Mouse (Mus musculus): ENCODE results near the gene Hist1h2bk. TPM values are rescaled to one million over a fixed set of nuclear protein-coding genes. Genes with fewer than 3 reads are reported as not detected.
"Not testable (repeated sequence)": the region's sequence is repeated elsewhere in the genome, so short reads cannot be mapped to it uniquely, and the experiment has no call there.

The Hist1h2bk gene
- total and polyA plus RNA-seq, 2 experiments from 2014 or later: 0.40 to 262 TPM

GRCm38 (mm10) chr13:22053754-22054153 is 18.1 kb downstream of the Hist1h2bk start:
- no peaks in the 10 kb centered on the region for H3K4me1 ChIP-seq (ENCODE audit: insufficient read depth)
- no peak overlapping the region for H3K27ac ChIP-seq (ENCODE audit: low read depth, low read length)
- H3K36me3 ChIP-seq (ENCODE audit: insufficient read depth): no peaks in the 10 kb centered on the region
- no peak for ATAC-seq
- H3K27me3 ChIP-seq (ENCODE audit: insufficient read depth, low read length): no peaks in the 10 kb centered on the region
- no peak overlapping the region for H3K4me2 ChIP-seq (ENCODE audit: low read depth)
- no peak overlapping the region for H3K4me3 ChIP-seq (ENCODE audit: low read depth, low read length)
- H3K9me3 ChIP-seq (ENCODE audit: low read length): no peaks in the 10 kb centered on the region
- no peak for TF ChIP-seq CTCF (IDR thresholded peaks at IDR 0.05; ENCODE audit: low read depth)
- DNase-seq: no peak
- WGBS: 98% methylated on average over 1 of the region's 1 CpGs
- H3K9ac ChIP-seq: no peak overlapping the region

- Histone ChIP-seq H3K9ac (no peak overlapping the region), H3K4me3 (ENCODE audit: low read depth, low read length) (no peak overlapping the region), H3K4me2 (ENCODE audit: low read depth) (no peak overlapping the region), H3K36me3 (ENCODE audit: insufficient read depth) (no peaks in the 10 kb centered on the region), H3K27me3 (ENCODE audit: insufficient read depth, low read length) (no peaks in the 10 kb centered on the region), H3K27ac (ENCODE audit: low read depth, low read length) (no peak overlapping the region), H3K4me1 (ENCODE audit: insufficient read depth) (no peaks in the 10 kb centered on the region), H3K9me3 (ENCODE audit: low read length) (no peaks in the 10 kb centered on the region)
- ATAC-seq: no peak
- no peak for DNase-seq
- WGBS: 78% methylated on average over 1 of the region's 1 CpGs
- TF ChIP-seq CTCF (IDR thresholded peaks at IDR 0.05; ENCODE audit: low read depth): no peak
These were observed 25.8 kb downstream of the Hist1h2bk start for GRCm38 (mm10) chr13:22061422-22061821.

- ATAC-seq: no peak
- no peaks in the 10 kb centered on the region for H3K36me3 ChIP-seq (ENCODE audit: insufficient read depth)
- no peaks in the 10 kb centered on the region for H3K9me3 ChIP-seq (ENCODE audit: low read length)
- no peaks in the 10 kb centered on the region for H3K4me1 ChIP-seq (ENCODE audit: insufficient read depth)
- H3K4me3 ChIP-seq (ENCODE audit: low read depth, low read length): no peak overlapping the region
- H3K4me2 ChIP-seq (ENCODE audit: low read depth): no peak overlapping the region
- no peak overlapping the region for H3K27ac ChIP-seq (ENCODE audit: low read depth, low read length)
- no peaks in the 10 kb centered on the region for H3K27me3 ChIP-seq (ENCODE audit: insufficient read depth, low read length)
- H3K9ac ChIP-seq: no peak overlapping the region
- DNase-seq: no peak
- 69% methylated on average over 1 of the region's 1 CpGs for WGBS
- TF ChIP-seq CTCF (IDR thresholded peaks at IDR 0.05; ENCODE audit: low read depth): no peak
These were observed 27.8 kb downstream of the Hist1h2bk start for GRCm38 (mm10) chr13:22063468-22063867.

- not testable (repeated sequence) for H3K9me3 ChIP-seq (ENCODE audit: low read length); H3K4me3 ChIP-seq (ENCODE audit: low read depth, low read length); H3K4me2 ChIP-seq (ENCODE audit: low read depth); H3K27me3 ChIP-seq (ENCODE audit: insufficient read depth, low read length); H3K36me3 ChIP-seq (ENCODE audit: insufficient read depth); H3K9ac ChIP-seq; ATAC-seq; DNase-seq; H3K4me1 ChIP-seq (ENCODE audit: insufficient read depth); H3K27ac ChIP-seq (ENCODE audit: low read depth, low read length)
- WGBS: 85% methylated on average over 1 of the region's 1 CpGs
These were observed 48.5 kb downstream of the Hist1h2bk start, which contains the start of gene Vmn1r188 for GRCm38 (mm10) chr13:22084140-22084539. Gene Vmn1r188 (plus strand): TSS chr13:22084440.

Small RNA genes lying within 50 kb of the gene (microRNA-seq; reads per million reads assigned to microRNA genes)
- gene Gm26300 (0 reads per million in 2 experiments), gene Gm44390 (0 reads per million in 2 experiments), gene Gm44486 (0 reads per million in 2 experiments)

Other genes starting within 250 kb of the Hist1h2bk start
- 143 and 154 TPM in 2 replicates for gene Hist1h2an, start 248.7 kb upstream of the Hist1h2bk start, total RNA-seq (2014; rRNA removed)
- 1.1 and 1.6 TPM in 2 replicates for gene Hist1h2an, start 248.7 kb upstream of the Hist1h2bk start, polyA plus RNA-seq (2015; fragmentation: Nextera tagmentation; extraction: Ambion mirVana)
- 46.4 and 70.5 TPM in 2 replicates for gene Hist1h2bp, start 248.4 kb upstream of the Hist1h2bk start, total RNA-seq (2014; rRNA removed)
- 0.28 TPM in 1 of 2 replicates, not detected in the other for gene Hist1h2bp, start 248.4 kb upstream of the Hist1h2bk start, polyA plus RNA-seq (2015; fragmentation: Nextera tagmentation; extraction: Ambion mirVana)
- gene Hist1h2bq, start 225.7 kb upstream of the Hist1h2bk start, total RNA-seq (2014; rRNA removed): 214 and 268 TPM in 2 replicates
- gene Hist1h2bq, start 225.7 kb upstream of the Hist1h2bk start, polyA plus RNA-seq (2015; fragmentation: Nextera tagmentation; extraction: Ambion mirVana): 4.6 and 5.2 TPM in 2 replicates
- gene Hist1h2ao, start 225.4 kb upstream of the Hist1h2bk start, total RNA-seq (2014; rRNA removed): 1.0 TPM in 1 of 2 replicates, not detected in the other
- gene Hist1h2ao, start 225.4 kb upstream of the Hist1h2bk start, polyA plus RNA-seq (2015; fragmentation: Nextera tagmentation; extraction: Ambion mirVana): 1.6 TPM in 1 of 2 replicates, not detected in the other
- gene Hist1h4m, start 224.1 kb upstream of the Hist1h2bk start, total RNA-seq (2014; rRNA removed): 1.3 and 1.7 TPM in 2 replicates
- not detected in 2 replicates for gene Hist1h4m, start 224.1 kb upstream of the Hist1h2bk start, polyA plus RNA-seq (2015; fragmentation: Nextera tagmentation; extraction: Ambion mirVana)
- 2,245 and 2,544 TPM in 2 replicates for gene Hist1h4n, start 203.7 kb upstream of the Hist1h2bk start, total RNA-seq (2014; rRNA removed)
- 2.4 and 5.0 TPM in 2 replicates for gene Hist1h4n, start 203.7 kb upstream of the Hist1h2bk start, polyA plus RNA-seq (2015; fragmentation: Nextera tagmentation; extraction: Ambion mirVana)
- gene Hist1h2ap, start 202.4 kb upstream of the Hist1h2bk start, total RNA-seq (2014; rRNA removed): 584 and 748 TPM in 2 replicates
- gene Hist1h2ap, start 202.4 kb upstream of the Hist1h2bk start, polyA plus RNA-seq (2015; fragmentation: Nextera tagmentation; extraction: Ambion mirVana): 655 and 1,288 TPM in 2 replicates
- 158 and 260 TPM in 2 replicates for gene Hist1h2br, start 202.1 kb upstream of the Hist1h2bk start, total RNA-seq (2014; rRNA removed)
- 4.6 and 4.9 TPM in 2 replicates for gene Hist1h2br, start 202.1 kb upstream of the Hist1h2bk start, polyA plus RNA-seq (2015; fragmentation: Nextera tagmentation; extraction: Ambion mirVana)
- 20.7 and 21.6 TPM in 2 replicates for gene Zfp184, start 90.8 kb upstream of the Hist1h2bk start, total RNA-seq (2014; rRNA removed)
- gene Zfp184, start 90.8 kb upstream of the Hist1h2bk start, polyA plus RNA-seq (2015; fragmentation: Nextera tagmentation; extraction: Ambion mirVana): 15.3 and 17.2 TPM in 2 replicates
- gene Pom121l2, start 54.7 kb upstream of the Hist1h2bk start, total RNA-seq (2014; rRNA removed): 0.38 TPM in 1 of 2 replicates, not detected in the other
- gene Pom121l2, start 54.7 kb upstream of the Hist1h2bk start, polyA plus RNA-seq (2015; fragmentation: Nextera tagmentation; extraction: Ambion mirVana): not detected in 2 replicates
- gene Prss16, start 26.1 kb upstream of the Hist1h2bk start, total RNA-seq (2014; rRNA removed): not detected in 2 replicates
- gene Prss16, start 26.1 kb upstream of the Hist1h2bk start, polyA plus RNA-seq (2015; fragmentation: Nextera tagmentation; extraction: Ambion mirVana): not detected in 2 replicates
- gene Hist1h2ah, start 302 bp upstream of the Hist1h2bk start, total RNA-seq (2014; rRNA removed): 9.2 and 47.2 TPM in 2 replicates
- gene Hist1h2ah, start 302 bp upstream of the Hist1h2bk start, polyA plus RNA-seq (2015; fragmentation: Nextera tagmentation; extraction: Ambion mirVana): 1.6 and 1.9 TPM in 2 replicates
- gene Hist1h4i, start 5.5 kb downstream of the Hist1h2bk start, total RNA-seq (2014; rRNA removed): 26.4 and 44.9 TPM in 2 replicates
- 4.2 and 5.8 TPM in 2 replicates for gene Hist1h4i, start 5.5 kb downstream of the Hist1h2bk start, polyA plus RNA-seq (2015; fragmentation: Nextera tagmentation; extraction: Ambion mirVana)
- 193 and 206 TPM in 2 replicates for gene Hist1h2ag, start 7.1 kb downstream of the Hist1h2bk start, total RNA-seq (2014; rRNA removed)
- 4.8 and 8.3 TPM in 2 replicates for gene Hist1h2ag, start 7.1 kb downstream of the Hist1h2bk start, polyA plus RNA-seq (2015; fragmentation: Nextera tagmentation; extraction: Ambion mirVana)
- 246 and 305 TPM in 2 replicates for gene Hist1h2bj, start 7.3 kb downstream of the Hist1h2bk start, total RNA-seq (2014; rRNA removed)
- 1.6 and 3.7 TPM in 2 replicates for gene Hist1h2bj, start 7.3 kb downstream of the Hist1h2bk start, polyA plus RNA-seq (2015; fragmentation: Nextera tagmentation; extraction: Ambion mirVana)
- not detected in 2 replicates for gene Vmn1r188, start 48.6 kb downstream of the Hist1h2bk start, total RNA-seq (2014; rRNA removed)
- gene Vmn1r188, start 48.6 kb downstream of the Hist1h2bk start, polyA plus RNA-seq (2015; fragmentation: Nextera tagmentation; extraction: Ambion mirVana): not detected in 2 replicates
- not detected in 2 replicates for gene Vmn1r189, start 70.0 kb downstream of the Hist1h2bk start, total RNA-seq (2014; rRNA removed)
- gene Vmn1r189, start 70.0 kb downstream of the Hist1h2bk start, polyA plus RNA-seq (2015; fragmentation: Nextera tagmentation; extraction: Ambion mirVana): not detected in 2 replicates
- not detected in 2 replicates for gene Vmn1r191, start 148.1 kb downstream of the Hist1h2bk start, total RNA-seq (2014; rRNA removed)
- not detected in 2 replicates for gene Vmn1r191, start 148.1 kb downstream of the Hist1h2bk start, polyA plus RNA-seq (2015; fragmentation: Nextera tagmentation; extraction: Ambion mirVana)
- gene Vmn1r192, start 155.3 kb downstream of the Hist1h2bk start, total RNA-seq (2014; rRNA removed): not detected in 2 replicates
- not detected in 2 replicates for gene Vmn1r192, start 155.3 kb downstream of the Hist1h2bk start, polyA plus RNA-seq (2015; fragmentation: Nextera tagmentation; extraction: Ambion mirVana)
- gene Vmn1r193, start 187.3 kb downstream of the Hist1h2bk start, total RNA-seq (2014; rRNA removed): not detected in 2 replicates
- gene Vmn1r193, start 187.3 kb downstream of the Hist1h2bk start, polyA plus RNA-seq (2015; fragmentation: Nextera tagmentation; extraction: Ambion mirVana): not detected in 2 replicates
- gene Vmn1r194, start 208.3 kb downstream of the Hist1h2bk start, total RNA-seq (2014; rRNA removed): not detected in 2 replicates
- not detected in 2 replicates for gene Vmn1r194, start 208.3 kb downstream of the Hist1h2bk start, polyA plus RNA-seq (2015; fragmentation: Nextera tagmentation; extraction: Ambion mirVana)
- not detected in 2 replicates for gene Vmn1r195, start 234.7 kb downstream of the Hist1h2bk start, total RNA-seq (2014; rRNA removed)
- gene Vmn1r195, start 234.7 kb downstream of the Hist1h2bk start, polyA plus RNA-seq (2015; fragmentation: Nextera tagmentation; extraction: Ambion mirVana): not detected in 2 replicates